Mouse (Mus musculus) urinary bladder, adult 2 months (tissue): ENCODE measurements around the gene Thegl. TPM values are rescaled to one million over a fixed set of nuclear protein-coding genes. Genes with fewer than 3 reads are reported as not detected.

Experiments
- DNase-seq: peaks from one replicate; pipeline ENCODE4 v3.0.0; 2022; ENCODE audit warnings: low spot score
- polyA plus RNA-seq: library from polyadenylated mRNA; depleted of rRNA; stranded (reverse); fragments of >200 nt; gene quantifications from 2 replicates; pipeline ENCODE4 v1.2.3, GENCODE M21; 2012

Thegl gene
- polyA plus RNA-seq, 1 experiment: not detected

GRCm38 (mm10) chr5:77044362-77044761 is 28.5 kb downstream of the Thegl start:
- no peak for DNase-seq

- no peak for DNase-seq
Observed at GRCm38 (mm10) chr5:77052616-77053015, 36.8 kb downstream of the Thegl start.

GRCm38 (mm10) chr5:77056881-77057440 is 41.1 kb downstream of the Thegl start:
- DNase-seq: no peak

- DNase-seq: no peak
Observed at GRCm38 (mm10) chr5:77060363-77060762, 44.5 kb downstream of the Thegl start.

GRCm38 (mm10) chr5:77061372-77062038 is 45.7 kb downstream of the Thegl start:
- peak; percentile 57 for DNase-seq

- no peak for DNase-seq
Observed at GRCm38 (mm10) chr5:77067321-77067720, 51.5 kb downstream of the Thegl start.

- DNase-seq: no peak
Observed at GRCm38 (mm10) chr5:77070987-77071386, 55.2 kb downstream of the Thegl start.

GRCm38 (mm10) chr5:77071626-77072025 is 55.8 kb downstream of the Thegl start:
- no peak for DNase-seq

GRCm38 (mm10) chr5:77073794-77074193 is 58.0 kb downstream of the Thegl start:
- no peak for DNase-seq

- DNase-seq: no peak
Observed at GRCm38 (mm10) chr5:77074914-77075313, 59.1 kb downstream of the Thegl start.

- no peak for DNase-seq
Observed at GRCm38 (mm10) chr5:77075951-77076350, 60.1 kb downstream of the Thegl start.

GRCm38 (mm10) chr5:77080761-77081160 is 64.9 kb downstream of the Thegl start:
- DNase-seq: no peak

GRCm38 (mm10) chr5:77082735-77083134 is 66.9 kb downstream of the Thegl start:
- DNase-seq: no peak

GRCm38 (mm10) chr5:77084418-77084817 is 68.6 kb downstream of the Thegl start:
- DNase-seq: no peak

- no peak for DNase-seq
Observed at GRCm38 (mm10) chr5:77085753-77086450, 70.1 kb downstream of the Thegl start.

- no peak for DNase-seq
Observed at GRCm38 (mm10) chr5:77086541-77086940, 70.7 kb downstream of the Thegl start.

- DNase-seq: no peak
Observed at GRCm38 (mm10) chr5:77087122-77087521, 71.3 kb downstream of the Thegl start.

- no peak for DNase-seq
Observed at GRCm38 (mm10) chr5:77089294-77089693, 73.5 kb downstream of the Thegl start.

GRCm38 (mm10) chr5:77089901-77090300 is 74.1 kb downstream of the Thegl start:
- no peak for DNase-seq

- DNase-seq: no peak
Observed at GRCm38 (mm10) chr5:77090521-77091096, 74.8 kb downstream of the Thegl start.

GRCm38 (mm10) chr5:77091923-77092322 is 76.1 kb downstream of the Thegl start:
- no peak for DNase-seq

- DNase-seq: no peak
Observed at GRCm38 (mm10) chr5:77092531-77092930, 76.7 kb downstream of the Thegl start.

- DNase-seq: no peak
Observed at GRCm38 (mm10) chr5:77093961-77094360, 78.1 kb downstream of the Thegl start.
